Mouse (Mus musculus): ENCODE measurements at regions not wholly inside any gene's neighbourhood (a gene's known extent, or its start where the extent isn't known, plus 50 kb on each side); places are given as distances from the start of the nearest gene placed in this dataset.

GRCm38 (mm10) chr4:47838411-47838810 lies 206.5 kb upstream of the Nr4a3 start:
- ATAC-seq (ENCODE audit: extremely low read depth, insufficient number of reproducible peaks, low FRiP score, poor library complexity, severe bottlenecking) = no peak

- no peak for ATAC-seq (ENCODE audit: extremely low read depth, insufficient number of reproducible peaks, low FRiP score, poor library complexity, severe bottlenecking)
Observed at GRCm38 (mm10) chr4:47842128-47842656, 202.8 kb upstream of the Nr4a3 start.

DNA sequence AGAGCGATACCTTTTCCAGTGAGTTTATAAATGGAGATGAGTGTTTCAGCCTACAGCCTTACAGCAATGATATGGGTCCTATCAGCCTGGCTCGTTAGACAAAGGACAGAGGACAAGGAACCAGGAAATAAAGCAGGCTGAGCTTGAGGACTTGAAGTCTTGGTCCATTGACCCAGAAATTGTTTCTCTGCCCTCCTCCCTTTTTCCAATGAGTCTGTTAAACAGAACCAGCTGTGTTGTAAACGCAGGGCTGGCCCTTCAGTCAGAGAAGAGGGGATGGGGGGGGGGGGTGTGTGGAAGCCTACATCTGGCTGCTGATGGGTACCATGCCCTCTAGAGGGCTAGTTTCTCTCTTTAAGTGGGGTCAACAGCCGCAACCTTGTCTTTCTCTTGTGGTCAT lies 199.7 kb upstream of the Nr4a3 start:
- no peak for ATAC-seq (ENCODE audit: extremely low read depth, insufficient number of reproducible peaks, low FRiP score, poor library complexity, severe bottlenecking)

GRCm38 (mm10) chr4:47846389-47847318 lies 198.3 kb upstream of the Nr4a3 start:
- no peak for ATAC-seq (ENCODE audit: extremely low read depth, insufficient number of reproducible peaks, low FRiP score, poor library complexity, severe bottlenecking)

- ATAC-seq (ENCODE audit: extremely low read depth, insufficient number of reproducible peaks, low FRiP score, poor library complexity, severe bottlenecking) = no peak
Observed at GRCm38 (mm10) chr4:47861151-47861550, 183.8 kb upstream of the Nr4a3 start.

- ATAC-seq (ENCODE audit: extremely low read depth, insufficient number of reproducible peaks, low FRiP score, poor library complexity, severe bottlenecking) = no peak
Observed at GRCm38 (mm10) chr4:47870010-47870637, 174.8 kb upstream of the Nr4a3 start.

GRCm38 (mm10) chr4:47870638-47871019 lies 174.3 kb upstream of the Nr4a3 start:
- ATAC-seq (ENCODE audit: extremely low read depth, insufficient number of reproducible peaks, low FRiP score, poor library complexity, severe bottlenecking) = no peak

DNA sequence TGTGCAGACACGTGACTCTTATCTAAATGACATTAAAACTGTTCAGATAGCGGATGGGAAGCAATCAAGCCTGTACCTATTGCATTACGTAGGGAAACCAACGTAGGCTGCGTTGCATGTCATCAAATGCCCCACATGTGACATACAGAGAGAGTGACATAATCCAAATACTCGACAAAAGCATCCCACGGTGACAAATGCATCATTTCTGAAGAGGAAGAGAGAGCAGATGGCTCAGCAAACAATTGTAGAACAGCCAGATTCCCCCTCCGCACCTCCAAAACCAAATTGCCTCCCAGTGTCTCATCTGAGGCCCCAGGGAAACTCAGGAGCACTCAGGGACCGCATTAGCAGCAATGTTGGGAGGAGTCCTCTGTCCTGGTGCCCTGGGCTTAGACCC lies 163.4 kb upstream of the Nr4a3 start:
- ATAC-seq (ENCODE audit: extremely low read depth, insufficient number of reproducible peaks, low FRiP score, poor library complexity, severe bottlenecking) = no peak

DNA sequence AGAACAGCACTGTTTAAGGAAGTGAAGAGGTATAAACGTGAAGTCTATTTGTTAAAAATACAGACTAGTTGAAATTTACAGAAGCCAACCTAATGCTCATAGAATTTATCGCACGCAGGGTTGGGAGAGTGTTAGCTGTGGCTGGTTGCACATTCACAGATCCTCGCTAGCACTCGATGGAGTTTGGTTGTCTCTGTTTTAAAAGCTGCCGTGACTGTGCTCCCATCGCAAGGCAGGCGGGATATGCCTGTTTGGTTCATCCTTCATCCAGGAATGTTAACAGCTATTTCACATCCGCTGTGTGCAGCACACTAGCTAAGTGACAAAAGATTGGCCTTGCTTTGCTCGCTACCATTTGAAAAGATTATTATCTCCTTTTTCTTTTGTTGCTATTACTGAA lies 162.9 kb upstream of the Nr4a3 start:
- no peak for ATAC-seq (ENCODE audit: extremely low read depth, insufficient number of reproducible peaks, low FRiP score, poor library complexity, severe bottlenecking)

DNA sequence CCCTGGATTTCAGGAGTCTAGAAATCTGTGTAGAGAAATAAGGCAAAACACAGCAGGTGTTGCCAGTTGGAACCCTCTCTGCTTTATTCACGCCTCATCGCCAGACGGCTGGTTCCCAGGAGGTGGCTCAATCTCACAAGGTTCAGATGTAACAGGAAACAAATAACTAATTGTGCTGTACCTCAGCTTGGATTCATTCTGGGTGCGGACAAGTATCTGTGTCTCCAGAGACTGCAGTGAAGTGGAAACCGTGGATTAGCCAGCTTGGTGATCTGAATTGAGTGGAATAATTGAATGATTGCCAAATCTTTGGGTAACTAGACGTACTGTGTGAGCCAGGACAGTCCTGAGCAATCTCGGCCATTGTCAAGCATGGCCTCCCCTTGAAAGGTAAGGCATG lies 145.4 kb upstream of the Nr4a3 start:
- no peak for ATAC-seq (ENCODE audit: extremely low read depth, insufficient number of reproducible peaks, low FRiP score, poor library complexity, severe bottlenecking)

DNA sequence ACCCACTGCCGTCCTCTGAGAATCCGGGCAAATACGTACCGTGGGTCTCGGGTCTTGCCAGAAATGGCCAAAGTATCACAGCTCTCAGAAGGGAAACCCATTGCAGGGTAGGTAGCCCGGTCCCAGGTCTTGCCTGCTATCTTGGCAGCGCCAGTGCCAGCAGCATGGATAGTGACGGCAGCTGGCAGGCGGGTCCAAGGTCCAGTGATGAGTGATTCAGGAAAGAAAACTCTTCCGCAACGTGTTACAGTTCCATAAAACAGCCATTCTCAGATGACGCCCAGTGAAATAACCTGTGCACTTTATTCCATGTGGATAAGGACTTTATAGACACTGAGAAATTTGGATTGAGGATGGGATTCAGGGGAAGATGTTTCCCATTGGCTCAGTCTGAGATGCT lies 142.2 kb upstream of the Nr4a3 start:
- no peak for ATAC-seq (ENCODE audit: extremely low read depth, insufficient number of reproducible peaks, low FRiP score, poor library complexity, severe bottlenecking)

- ATAC-seq (ENCODE audit: extremely low read depth, insufficient number of reproducible peaks, low FRiP score, poor library complexity, severe bottlenecking) = no peak
Observed at GRCm38 (mm10) chr4:47912259-47912658, 132.7 kb upstream of the Nr4a3 start.

DNA sequence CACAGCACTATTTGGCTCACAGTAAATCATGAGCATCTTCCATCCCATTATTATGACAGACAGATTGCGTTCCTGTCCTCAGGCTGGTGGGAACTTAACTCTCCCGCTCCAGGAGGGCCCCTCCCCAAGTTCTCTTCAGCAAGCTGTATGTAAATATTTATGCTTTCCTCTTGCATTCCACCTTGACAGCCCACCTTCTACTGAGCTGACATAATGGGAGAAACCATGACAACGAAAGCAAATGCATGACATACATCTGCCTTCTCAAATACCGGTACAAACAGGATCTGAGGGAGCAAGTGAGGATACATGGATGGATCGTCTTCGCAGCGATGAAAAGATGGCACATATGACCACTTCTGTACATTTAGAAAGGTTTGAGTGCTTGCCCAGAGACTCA lies 125.4 kb upstream of the Nr4a3 start:
- ATAC-seq (ENCODE audit: extremely low read depth, insufficient number of reproducible peaks, low FRiP score, poor library complexity, severe bottlenecking) = no peak

GRCm38 (mm10) chr4:47931464-47931863 lies 113.5 kb upstream of the Nr4a3 start:
- ATAC-seq (ENCODE audit: extremely low read depth, insufficient number of reproducible peaks, low FRiP score, poor library complexity, severe bottlenecking) = no peak

- ATAC-seq (ENCODE audit: extremely low read depth, insufficient number of reproducible peaks, low FRiP score, poor library complexity, severe bottlenecking) = no peak
Observed at GRCm38 (mm10) chr4:47933526-47933925, 111.4 kb upstream of the Nr4a3 start.

GRCm38 (mm10) chr4:47935547-47935946 lies 109.4 kb upstream of the Nr4a3 start:
- no peak for ATAC-seq (ENCODE audit: extremely low read depth, insufficient number of reproducible peaks, low FRiP score, poor library complexity, severe bottlenecking)

DNA sequence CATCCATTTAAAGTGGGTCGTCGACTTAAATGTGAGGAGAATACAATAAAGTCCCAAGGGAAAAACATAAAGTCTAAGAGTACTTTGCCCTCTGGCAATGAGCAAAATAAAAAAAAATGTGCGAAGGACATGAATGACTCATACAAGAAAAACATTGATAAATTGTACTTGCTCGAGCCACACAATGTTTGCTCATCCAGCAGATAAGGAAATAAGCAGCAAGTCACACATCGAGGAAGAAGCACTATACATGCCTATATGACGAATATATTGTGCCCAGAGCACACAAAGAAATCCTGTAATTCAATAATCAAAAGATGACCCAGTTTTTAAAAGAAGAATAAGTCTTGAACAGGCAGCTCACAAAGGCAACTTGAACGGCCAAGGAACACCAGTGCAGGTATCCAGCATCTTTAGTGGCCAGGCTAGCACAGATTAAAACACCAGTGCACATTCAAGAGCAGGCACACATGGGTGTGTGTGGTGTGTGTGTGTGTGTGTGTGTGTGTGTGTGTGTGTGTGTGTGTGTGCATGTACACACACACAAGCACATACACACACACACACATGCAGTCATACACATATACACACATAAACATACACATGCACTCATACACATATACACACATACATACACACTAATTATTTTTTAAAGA lies 108.4 kb upstream of the Nr4a3 start:
- ATAC-seq (ENCODE audit: extremely low read depth, insufficient number of reproducible peaks, low FRiP score, poor library complexity, severe bottlenecking) = no peak

DNA sequence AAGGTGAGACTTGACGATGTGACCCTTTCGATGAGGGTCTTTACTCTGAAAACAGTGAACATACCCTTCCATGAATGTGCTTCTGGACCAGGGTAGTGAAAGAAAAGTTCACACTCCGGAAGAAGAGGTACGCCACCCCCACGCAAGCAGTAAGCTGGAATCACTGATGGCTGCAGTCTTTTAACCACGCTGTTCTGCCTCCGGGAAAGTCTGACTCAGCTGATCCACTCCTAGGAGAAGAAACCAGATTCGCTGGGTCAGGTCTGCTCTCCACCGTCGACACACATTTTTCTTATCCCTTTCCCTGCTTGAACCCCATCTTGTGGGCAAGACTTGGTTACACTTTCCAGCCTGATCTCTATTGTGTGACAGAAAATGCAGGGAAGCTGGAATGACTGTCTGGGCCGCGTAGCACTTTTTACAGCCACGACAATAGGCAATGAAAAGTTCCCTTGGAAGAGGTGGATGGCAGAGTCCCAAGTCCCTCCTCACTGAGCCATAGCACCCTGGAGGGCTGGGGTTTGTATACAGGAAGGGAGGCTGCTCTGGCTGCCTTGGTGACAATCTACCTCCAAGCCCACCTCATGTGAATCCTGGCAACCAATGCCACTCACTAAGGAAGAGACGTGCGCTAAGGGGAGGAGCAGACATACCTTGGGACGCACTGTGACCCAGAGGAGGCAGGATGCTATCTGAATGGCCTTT lies 96.9 kb upstream of the Nr4a3 start:
- no peak for ATAC-seq (ENCODE audit: extremely low read depth, insufficient number of reproducible peaks, low FRiP score, poor library complexity, severe bottlenecking)

DNA sequence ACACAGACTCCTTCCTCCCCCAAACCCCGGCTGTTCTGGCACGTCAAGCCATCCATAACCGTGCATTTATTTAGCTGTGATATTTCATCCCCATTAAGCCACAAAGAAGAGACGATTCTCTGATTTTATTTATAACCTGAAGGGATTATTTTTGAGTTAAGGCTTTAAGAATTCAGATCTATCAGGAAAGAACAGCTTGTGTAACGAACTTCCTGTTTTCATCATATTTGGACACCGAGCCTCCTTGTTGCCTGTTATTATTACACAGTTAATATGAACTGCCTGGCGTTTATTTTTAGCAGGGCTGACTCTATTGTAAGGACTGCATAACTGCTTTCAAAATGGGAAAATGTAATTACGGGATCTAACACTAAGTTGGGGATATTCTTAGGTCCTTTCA lies 96.2 kb upstream of the Nr4a3 start:
- ATAC-seq (ENCODE audit: extremely low read depth, insufficient number of reproducible peaks, low FRiP score, poor library complexity, severe bottlenecking) = no peak

All from neutrophil, adult 5-6 weeks (primary cell).